Mouse (Mus musculus): Measurements from ENCODE around the gene Tbc1d30. TPM values are rescaled to one million over a fixed set of nuclear protein-coding genes. Genes with fewer than 3 reads are reported as not detected.
A peak's percentile ranks its signal among the peaks of the same experiment; 100 is the strongest.

Gene Tbc1d30
- polyA plus RNA-seq, 1 experiment, result 1.3 TPM

DNA sequence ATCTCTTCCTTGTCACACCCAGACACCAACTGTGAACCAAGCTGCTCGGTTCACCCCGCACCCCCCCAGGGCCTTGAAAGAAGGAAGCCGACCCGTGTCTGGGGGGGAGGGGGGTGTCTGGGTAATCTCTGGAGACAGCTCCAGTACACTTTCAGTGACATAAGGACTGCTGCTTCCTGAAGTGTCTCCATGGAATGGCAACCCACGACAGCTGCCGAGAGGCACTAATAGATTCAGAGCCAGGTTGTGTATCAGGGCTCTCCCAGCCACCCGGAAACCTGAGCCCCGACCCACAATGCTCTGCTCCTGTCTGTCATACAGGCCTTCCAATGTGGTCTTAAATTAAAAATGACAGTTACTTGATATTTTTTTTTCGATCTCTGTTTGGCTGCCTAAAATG lies 35.3 kb upstream of the Tbc1d30 start:
- H3K27me3 ChIP-seq (ENCODE audit: control insufficient read depth, insufficient read depth, low read length), result no peaks in the 10 kb centered on the region
- H3K4me1 ChIP-seq (ENCODE audit: control insufficient read depth, insufficient read depth, low read length), result no peaks in the 10 kb centered on the region; the same call in 1 of the 2 replicates
- no peak overlapping the region for H3K27ac ChIP-seq (ENCODE audit: control insufficient read depth, insufficient read depth, low read depth, low read length)
- no peak for TF ChIP-seq POLR2A (IDR thresholded peaks at IDR 0.05; ENCODE audit: control insufficient read depth, low read depth, low read length)
- no peak for TF ChIP-seq CTCF (IDR thresholded peaks at IDR 0.05; ENCODE audit: control insufficient read depth, insufficient read depth, insufficient replicate concordance, low read depth, low read length)
- H3K36me3 ChIP-seq (ENCODE audit: control insufficient read depth, insufficient read depth, low read length), result no peaks in the 10 kb centered on the region
- no peak overlapping the region for H3K4me3 ChIP-seq (ENCODE audit: control insufficient read depth, low read depth, low read length)

- Histone ChIP-seq H3K27me3 (ENCODE audit: control insufficient read depth, insufficient read depth, low read length) (no peaks in the 10 kb centered on the region), H3K27ac (ENCODE audit: control insufficient read depth, insufficient read depth, low read depth, low read length) (no peak overlapping the region), H3K4me1 (ENCODE audit: control insufficient read depth, insufficient read depth, low read length) (no peaks in the 10 kb centered on the region; the same call in 1 of the 2 replicates), H3K4me3 (ENCODE audit: control insufficient read depth, low read depth, low read length) (no peak overlapping the region), H3K36me3 (ENCODE audit: control insufficient read depth, insufficient read depth, low read length) (no peaks in the 10 kb centered on the region)
- TF ChIP-seq CTCF (IDR thresholded peaks at IDR 0.05; ENCODE audit: control insufficient read depth, insufficient read depth, insufficient replicate concordance, low read depth, low read length) (no peak), POLR2A (IDR thresholded peaks at IDR 0.05; ENCODE audit: control insufficient read depth, low read depth, low read length) (no peak)
These were observed 34.6 kb upstream of the Tbc1d30 start for GRCm38 (mm10) chr10:121385695-121386094.

GRCm38 (mm10) chr10:121384710-121385109 lies 33.6 kb upstream of the Tbc1d30 start:
- Histone ChIP-seq H3K4me3 (ENCODE audit: control insufficient read depth, low read depth, low read length) (no peak overlapping the region), H3K27ac (ENCODE audit: control insufficient read depth, insufficient read depth, low read depth, low read length) (no peak overlapping the region), H3K36me3 (ENCODE audit: control insufficient read depth, insufficient read depth, low read length) (no peaks in the 10 kb centered on the region), H3K4me1 (ENCODE audit: control insufficient read depth, insufficient read depth, low read length) (no peaks in the 10 kb centered on the region; the same call in 1 of the 2 replicates), H3K27me3 (ENCODE audit: control insufficient read depth, insufficient read depth, low read length) (no peaks in the 10 kb centered on the region)
- no peak for TF ChIP-seq CTCF (IDR thresholded peaks at IDR 0.05; ENCODE audit: control insufficient read depth, insufficient read depth, insufficient replicate concordance, low read depth, low read length)
- TF ChIP-seq POLR2A (IDR thresholded peaks at IDR 0.05; ENCODE audit: control insufficient read depth, low read depth, low read length), result no peak

- TF ChIP-seq CTCF (IDR thresholded peaks at IDR 0.05; ENCODE audit: control insufficient read depth, insufficient read depth, insufficient replicate concordance, low read depth, low read length) (no peak), POLR2A (IDR thresholded peaks at IDR 0.05; ENCODE audit: control insufficient read depth, low read depth, low read length) (no peak)
- H3K36me3 ChIP-seq (ENCODE audit: control insufficient read depth, insufficient read depth, low read length), result no peaks in the 10 kb centered on the region; the same call in 1 of the 2 replicates
- H3K27me3 ChIP-seq (ENCODE audit: control insufficient read depth, insufficient read depth, low read length), result no peaks in the 10 kb centered on the region
- no peaks in the 10 kb centered on the region; the same call in 1 of the 2 replicates for H3K4me1 ChIP-seq (ENCODE audit: control insufficient read depth, insufficient read depth, low read length)
- H3K27ac ChIP-seq (ENCODE audit: control insufficient read depth, insufficient read depth, low read depth, low read length), result no peak overlapping the region
- H3K4me3 ChIP-seq (ENCODE audit: control insufficient read depth, low read depth, low read length), result no peak overlapping the region
These were observed 30.2 kb upstream of the Tbc1d30 start for GRCm38 (mm10) chr10:121381280-121381679.

DNA sequence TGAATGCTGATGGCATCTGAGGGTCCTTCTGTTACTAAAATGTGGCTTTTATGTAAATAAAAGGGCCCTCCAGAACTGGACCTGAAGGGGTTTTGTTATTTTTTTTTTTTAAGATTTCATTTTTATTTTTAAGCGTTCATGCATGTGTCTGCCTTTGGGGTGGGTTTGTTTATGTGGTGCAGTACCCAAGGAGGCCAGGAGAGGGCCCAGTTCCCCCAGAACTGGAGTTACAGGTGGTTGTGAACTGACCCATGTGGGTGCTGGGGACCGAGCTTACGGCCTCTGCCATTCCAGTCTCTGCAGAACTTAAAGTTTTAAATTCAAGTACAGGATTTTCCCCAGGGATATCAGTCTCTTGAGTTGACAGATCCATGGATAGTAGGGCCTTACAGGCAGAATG lies 28.3 kb upstream of the Tbc1d30 start:
- no peaks in the 10 kb centered on the region; the same call in 1 of the 2 replicates for H3K4me1 ChIP-seq (ENCODE audit: control insufficient read depth, insufficient read depth, low read length)
- no peak overlapping the region for H3K27ac ChIP-seq (ENCODE audit: control insufficient read depth, insufficient read depth, low read depth, low read length)
- no peak overlapping the region for H3K4me3 ChIP-seq (ENCODE audit: control insufficient read depth, low read depth, low read length)
- no peaks in the 10 kb centered on the region; the same call in 1 of the 2 replicates for H3K36me3 ChIP-seq (ENCODE audit: control insufficient read depth, insufficient read depth, low read length)
- H3K27me3 ChIP-seq (ENCODE audit: control insufficient read depth, insufficient read depth, low read length), result no peaks in the 10 kb centered on the region
- no peak for TF ChIP-seq POLR2A (IDR thresholded peaks at IDR 0.05; ENCODE audit: control insufficient read depth, low read depth, low read length)
- peak; percentile 45; the same call in 1 of the 2 replicates for TF ChIP-seq CTCF (IDR thresholded peaks at IDR 0.05; ENCODE audit: control insufficient read depth, insufficient read depth, insufficient replicate concordance, low read depth, low read length)

GRCm38 (mm10) chr10:121376530-121377271 lies 25.6 kb upstream of the Tbc1d30 start:
- Histone ChIP-seq H3K4me1 (ENCODE audit: control insufficient read depth, insufficient read depth, low read length) (no peaks in the 10 kb centered on the region), H3K4me3 (ENCODE audit: control insufficient read depth, low read depth, low read length) (no peak overlapping the region), H3K27ac (ENCODE audit: control insufficient read depth, insufficient read depth, low read depth, low read length) (no peak overlapping the region), H3K36me3 (ENCODE audit: control insufficient read depth, insufficient read depth, low read length) (no peaks in the 10 kb centered on the region; the same call in 1 of the 2 replicates), H3K27me3 (ENCODE audit: control insufficient read depth, insufficient read depth, low read length) (no peaks in the 10 kb centered on the region)
- TF ChIP-seq POLR2A (IDR thresholded peaks at IDR 0.05; ENCODE audit: control insufficient read depth, low read depth, low read length) (no peak), CTCF (IDR thresholded peaks at IDR 0.05; ENCODE audit: control insufficient read depth, insufficient read depth, insufficient replicate concordance, low read depth, low read length) (no peak)

- no peak overlapping the region for H3K4me3 ChIP-seq (ENCODE audit: control insufficient read depth, low read depth, low read length)
- TF ChIP-seq CTCF (IDR thresholded peaks at IDR 0.05; ENCODE audit: control insufficient read depth, insufficient read depth, insufficient replicate concordance, low read depth, low read length), result no peak
- TF ChIP-seq POLR2A (IDR thresholded peaks at IDR 0.05; ENCODE audit: control insufficient read depth, low read depth, low read length), result no peak
- no peaks in the 10 kb centered on the region; the same call in 1 of the 2 replicates for H3K36me3 ChIP-seq (ENCODE audit: control insufficient read depth, insufficient read depth, low read length)
- H3K4me1 ChIP-seq (ENCODE audit: control insufficient read depth, insufficient read depth, low read length), result no peaks in the 10 kb centered on the region
- H3K27ac ChIP-seq (ENCODE audit: control insufficient read depth, insufficient read depth, low read depth, low read length), result no peak overlapping the region
- H3K27me3 ChIP-seq (ENCODE audit: control insufficient read depth, insufficient read depth, low read length), result no peaks in the 10 kb centered on the region
These were observed 24.8 kb upstream of the Tbc1d30 start for GRCm38 (mm10) chr10:121375649-121376493.
